Mouse (Mus musculus): ENCODE measurements around the gene Vmn1r28. TPM values are rescaled to one million over a fixed set of nuclear protein-coding genes. Genes with fewer than 3 reads are reported as not detected.

Gene Vmn1r28
- not detected for polyA plus RNA-seq (2014; fragmentation: Illumina TruSeq; extraction: RNeasy Lipid Tissue Mini Kit (QIAGEN cat#74804); ENCODE audit: low read depth, low replicate concordance)

GRCm38 (mm10) chr6:58261737-58262136, at the start of gene Vmn1r28:
Gene Vmn1r28 (plus strand): TSS chr6:58262037.

GRCm38 (mm10) chr6:58218721-58219120, 43.1 kb upstream of the Vmn1r28 start, which contains the start of gene Vmn1r27:
Gene Vmn1r27 (minus strand): TSS chr6:58218821.

GRCm38 (mm10) chr6:58301249-58301648, 39.4 kb downstream of the Vmn1r28 start, which contains the start of gene Vmn1r29:
Gene Vmn1r29 (plus strand): TSS chr6:58301549.

Other genes with a start within 250 kb of the Vmn1r28 start
- not detected for gene Vmn1r26, start 246.9 kb upstream of the Vmn1r28 start, polyA plus RNA-seq (2014; fragmentation: Illumina TruSeq; extraction: RNeasy Lipid Tissue Mini Kit (QIAGEN cat#74804); ENCODE audit: low read depth, low replicate concordance)
- gene Vmn1r27, start 43.2 kb upstream of the Vmn1r28 start, polyA plus RNA-seq (2014; fragmentation: Illumina TruSeq; extraction: RNeasy Lipid Tissue Mini Kit (QIAGEN cat#74804); ENCODE audit: low read depth, low replicate concordance), result not detected
- gene Vmn1r29, start 39.5 kb downstream of the Vmn1r28 start, polyA plus RNA-seq (2014; fragmentation: Illumina TruSeq; extraction: RNeasy Lipid Tissue Mini Kit (QIAGEN cat#74804); ENCODE audit: low read depth, low replicate concordance), result not detected
- not detected for gene Vmn1r30, start 181.3 kb downstream of the Vmn1r28 start, polyA plus RNA-seq (2014; fragmentation: Illumina TruSeq; extraction: RNeasy Lipid Tissue Mini Kit (QIAGEN cat#74804); ENCODE audit: low read depth, low replicate concordance)
- not detected for gene Vmn1r31, start 213.3 kb downstream of the Vmn1r28 start, polyA plus RNA-seq (2014; fragmentation: Illumina TruSeq; extraction: RNeasy Lipid Tissue Mini Kit (QIAGEN cat#74804); ENCODE audit: low read depth, low replicate concordance)

All from adrenal gland, adult 10 weeks (tissue).